Mouse (Mus musculus): Measurements from ENCODE around the gene Tenm4. TPM values are rescaled to one million over a fixed set of nuclear protein-coding genes. Genes with fewer than 3 reads are reported as not detected.

Gene Tenm4
- polyA plus RNA-seq, 1 experiment from 2014 or later: 45.8 TPM

DNA sequence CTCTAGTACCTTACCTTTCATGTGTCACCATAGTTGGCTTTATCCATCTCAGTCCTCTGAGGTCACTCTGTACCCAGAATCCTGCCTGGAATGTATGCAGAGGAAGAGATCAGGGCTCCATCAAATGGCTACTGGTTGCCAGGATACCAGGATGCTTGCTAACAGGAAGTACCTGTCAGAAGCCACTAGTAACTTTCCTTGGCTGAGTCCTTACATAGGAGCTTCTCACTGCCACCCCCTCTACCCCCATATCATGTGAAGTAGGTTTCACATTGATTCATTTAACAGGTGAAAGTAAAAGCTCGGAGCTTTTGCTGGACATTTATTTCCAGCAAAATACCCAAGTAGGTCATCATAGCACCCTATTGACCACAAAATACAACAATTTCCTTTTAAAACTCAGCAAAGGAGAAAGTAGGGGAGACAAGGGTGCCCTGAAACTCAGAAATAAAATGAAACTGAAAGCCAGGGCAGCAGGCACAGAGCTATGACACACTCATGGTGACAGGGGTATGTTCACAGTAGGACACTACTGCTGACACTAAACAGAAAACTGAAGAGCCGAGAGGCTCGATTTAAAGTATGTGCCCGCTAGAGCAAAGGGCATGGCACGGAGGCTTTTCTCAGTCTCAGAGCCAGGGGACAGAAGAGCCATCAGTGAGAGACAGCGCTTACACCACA, 647.3 kb downstream of the Tenm4 start:
- H3K9ac ChIP-seq (replicated peaks): no peak overlapping the region
- H3K4me2 ChIP-seq: no peak overlapping the region
- H3K4me1 ChIP-seq (replicated peaks): peaks cover 49% of the 10 kb centered on the region
- peaks cover 14% of the 10 kb centered on the region; the same call in 1 of the 2 replicates for H3K36me3 ChIP-seq
- 0 out of 2 replicates have a peak overlapping the region, but pooled peaks have one; percentile 50 for H3K27ac ChIP-seq
- 90% methylated on average over 6 of the region's 6 CpGs for WGBS
- no peak overlapping the region for H3K4me3 ChIP-seq (replicated peaks)
- no peak for ATAC-seq (ENCODE audit: insufficient number of reproducible peaks, insufficient read depth, low FRiP score, low TSS enrichment, low read depth)
- H3K27me3 ChIP-seq: no peaks in the 10 kb centered on the region; the same call in none of the 2 replicates
- H3K9me3 ChIP-seq: no peaks in the 10 kb centered on the region

DNA sequence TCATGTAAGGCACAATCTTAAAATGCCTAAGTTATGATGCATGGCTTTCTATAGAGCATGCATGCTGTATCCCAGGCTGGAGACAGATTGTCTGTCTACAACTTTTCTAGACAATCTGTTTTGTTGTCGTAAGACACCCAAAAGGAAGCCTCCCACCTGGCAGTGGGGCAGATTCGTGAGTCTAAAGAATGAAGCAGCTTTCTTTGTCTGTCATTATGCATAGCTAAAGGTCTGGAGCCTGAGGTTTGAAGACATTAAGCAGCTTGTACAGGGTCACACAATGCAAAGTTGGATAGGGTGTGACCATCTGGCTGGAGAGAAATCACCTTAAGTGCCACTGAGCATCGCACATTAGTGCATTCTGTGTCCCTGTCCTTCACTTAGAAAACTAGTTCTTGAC, 648.5 kb downstream of the Tenm4 start:
- Histone ChIP-seq H3K9ac (replicated peaks) (no peak overlapping the region), H3K27me3 (no peaks in the 10 kb centered on the region; the same call in none of the 2 replicates), H3K4me2 (no peak overlapping the region), H3K27ac (peak overlapping the region; percentile 50; the same call in 1 of the 2 replicates), H3K36me3 (peaks cover 25% of the 10 kb centered on the region), H3K9me3 (no peaks in the 10 kb centered on the region), H3K4me1 (replicated peaks) (peaks cover 38% of the 10 kb centered on the region), H3K4me3 (replicated peaks) (no peak overlapping the region)
- ATAC-seq (ENCODE audit: insufficient number of reproducible peaks, insufficient read depth, low FRiP score, low TSS enrichment, low read depth): no peak
- 68% methylated on average over 3 of the region's 3 CpGs for WGBS

DNA sequence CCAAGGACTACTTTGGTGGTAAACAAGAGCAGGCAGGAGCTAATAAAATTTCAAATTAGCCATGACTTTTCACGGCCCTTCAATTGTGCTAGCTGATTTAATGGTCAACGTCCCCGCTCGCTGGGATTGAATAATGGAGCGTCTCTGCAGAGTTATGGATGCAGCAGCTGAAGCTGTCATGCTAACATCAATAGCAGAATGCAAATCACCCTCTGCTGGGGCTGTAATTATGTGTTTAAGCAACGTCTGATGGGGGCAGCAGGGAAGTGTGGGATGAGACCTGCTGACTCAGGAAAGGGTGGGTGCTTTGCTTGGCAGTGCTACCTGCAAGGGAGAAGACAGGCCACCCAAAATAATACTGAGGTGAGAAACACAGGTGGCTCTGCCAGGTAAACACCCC, 649.3 kb downstream of the Tenm4 start:
- no peaks in the 10 kb centered on the region; the same call in none of the 2 replicates for H3K27me3 ChIP-seq
- no peak overlapping the region for H3K9ac ChIP-seq (replicated peaks)
- no peak overlapping the region for H3K27ac ChIP-seq
- WGBS: 19% methylated on average over 6 of the region's 6 CpGs
- H3K4me2 ChIP-seq: no peak overlapping the region
- peaks cover 33% of the 10 kb centered on the region for H3K4me1 ChIP-seq (replicated peaks)
- no peak overlapping the region for H3K4me3 ChIP-seq (replicated peaks)
- H3K9me3 ChIP-seq: no peaks in the 10 kb centered on the region
- peaks cover 33% of the 10 kb centered on the region for H3K36me3 ChIP-seq
- no peak for ATAC-seq (ENCODE audit: insufficient number of reproducible peaks, insufficient read depth, low FRiP score, low TSS enrichment, low read depth)

DNA sequence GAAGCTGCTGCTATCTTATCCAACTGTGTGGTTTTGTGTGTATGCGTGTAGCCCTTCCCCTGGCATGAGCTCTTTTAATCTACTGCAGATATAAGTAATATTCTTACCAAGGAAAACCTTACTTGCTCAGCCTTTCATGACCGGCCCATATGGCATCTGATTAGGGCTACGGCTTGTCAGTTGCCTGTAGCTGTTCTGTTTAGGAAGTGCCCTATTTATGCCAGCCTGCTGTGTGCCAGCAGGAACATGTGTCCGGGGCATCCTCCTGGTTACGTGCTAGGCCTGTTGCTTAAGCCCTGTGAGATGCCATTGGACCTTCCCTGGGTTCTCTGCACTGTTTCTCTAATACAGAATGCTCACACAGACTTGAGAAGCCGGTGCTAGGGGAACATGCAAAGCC, 655.1 kb downstream of the Tenm4 start:
- Histone ChIP-seq H3K9ac (replicated peaks) (no peak overlapping the region), H3K9me3 (no peaks in the 10 kb centered on the region), H3K27me3 (no peaks in the 10 kb centered on the region; the same call in none of the 2 replicates), H3K27ac (no peak overlapping the region), H3K36me3 (peaks cover 60% of the 10 kb centered on the region), H3K4me1 (replicated peaks) (no peaks in the 10 kb centered on the region), H3K4me2 (no peak overlapping the region), H3K4me3 (replicated peaks) (no peak overlapping the region)
- ATAC-seq (ENCODE audit: insufficient number of reproducible peaks, insufficient read depth, low FRiP score, low TSS enrichment, low read depth): no peak
- WGBS: 92% methylated on average over 6 of the region's 6 CpGs

DNA sequence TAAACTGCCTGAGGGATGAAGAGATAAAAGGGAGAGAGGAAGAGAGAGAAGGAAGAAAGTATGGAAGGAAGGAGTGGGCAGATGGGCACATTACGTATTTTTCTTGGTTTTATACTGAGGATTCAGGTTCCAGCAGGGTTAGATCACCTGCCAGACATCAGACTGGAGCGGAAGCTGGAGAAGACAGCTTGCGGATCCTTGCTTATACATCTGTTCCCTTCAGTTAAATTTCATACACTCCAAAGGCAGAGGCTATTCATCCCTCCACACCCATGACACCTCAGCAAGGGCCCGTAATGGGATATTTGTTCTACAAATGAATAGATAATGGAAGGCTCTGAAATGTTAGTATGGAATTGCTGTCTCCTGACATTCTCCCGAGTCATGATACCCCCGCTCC, 655.6 kb downstream of the Tenm4 start:
- H3K4me2 ChIP-seq: no peak overlapping the region
- no peak overlapping the region for H3K4me3 ChIP-seq (replicated peaks)
- H3K36me3 ChIP-seq: peaks cover 60% of the 10 kb centered on the region
- H3K27ac ChIP-seq: no peak overlapping the region
- no peaks in the 10 kb centered on the region; the same call in none of the 2 replicates for H3K27me3 ChIP-seq
- ATAC-seq (ENCODE audit: insufficient number of reproducible peaks, insufficient read depth, low FRiP score, low TSS enrichment, low read depth): no peak
- 91% methylated on average over 6 of the region's 6 CpGs for WGBS
- no peaks in the 10 kb centered on the region for H3K9me3 ChIP-seq
- no peak overlapping the region for H3K9ac ChIP-seq (replicated peaks)
- H3K4me1 ChIP-seq (replicated peaks): no peaks in the 10 kb centered on the region

DNA sequence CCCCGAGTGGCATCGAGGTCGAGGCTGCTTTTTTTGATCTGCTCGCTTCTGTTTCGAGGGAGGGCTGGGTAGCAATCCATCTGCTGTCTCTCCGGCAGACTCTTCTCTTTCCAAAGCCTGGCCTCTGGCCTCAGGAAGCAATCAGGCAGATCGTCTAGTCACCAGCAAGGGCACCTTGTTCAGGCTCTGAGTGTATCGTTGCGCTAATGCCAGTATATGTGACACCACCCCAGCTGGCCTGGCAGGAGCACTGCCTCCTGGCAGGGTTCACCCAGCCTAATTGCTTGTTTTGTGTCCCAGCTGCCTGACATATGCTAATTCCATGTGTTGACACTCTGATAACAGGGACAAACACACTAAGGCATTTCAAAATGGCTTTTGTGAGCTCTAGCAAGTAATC, 661.5 kb downstream of the Tenm4 start:
- H3K9ac ChIP-seq (replicated peaks): no peak overlapping the region
- peaks cover 43% of the 10 kb centered on the region for H3K36me3 ChIP-seq
- H3K4me1 ChIP-seq (replicated peaks): peaks cover 22% of the 10 kb centered on the region
- no peaks in the 10 kb centered on the region; the same call in 1 of the 2 replicates for H3K27me3 ChIP-seq
- no peak overlapping the region for H3K4me3 ChIP-seq (replicated peaks)
- WGBS: 11% methylated on average over 9 of the region's 9 CpGs
- H3K9me3 ChIP-seq: no peaks in the 10 kb centered on the region
- H3K4me2 ChIP-seq: no peak overlapping the region
- H3K27ac ChIP-seq: no peak overlapping the region
- no peak for ATAC-seq (ENCODE audit: insufficient number of reproducible peaks, insufficient read depth, low FRiP score, low TSS enrichment, low read depth)

DNA sequence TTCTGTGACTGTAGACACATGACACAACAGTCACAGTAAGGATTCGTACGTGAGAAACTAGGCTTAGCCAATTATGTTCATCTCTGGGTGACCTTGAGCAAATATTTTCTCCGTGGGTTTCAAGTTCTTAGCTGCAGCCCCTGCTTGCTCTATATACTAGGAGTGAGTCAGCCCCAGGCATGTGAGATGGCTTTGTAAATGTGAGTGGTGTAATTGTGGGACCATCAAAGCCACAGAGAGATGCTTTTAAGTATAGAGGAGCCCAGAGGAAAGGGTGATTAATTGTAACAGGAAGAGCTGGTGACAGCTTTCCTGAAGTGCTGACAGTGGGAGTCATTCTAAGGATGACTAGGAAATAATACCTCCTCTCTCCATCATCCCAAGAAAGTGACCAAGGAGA, 662.0 kb downstream of the Tenm4 start:
- WGBS: 41% methylated on average over 3 of the region's 3 CpGs

DNA sequence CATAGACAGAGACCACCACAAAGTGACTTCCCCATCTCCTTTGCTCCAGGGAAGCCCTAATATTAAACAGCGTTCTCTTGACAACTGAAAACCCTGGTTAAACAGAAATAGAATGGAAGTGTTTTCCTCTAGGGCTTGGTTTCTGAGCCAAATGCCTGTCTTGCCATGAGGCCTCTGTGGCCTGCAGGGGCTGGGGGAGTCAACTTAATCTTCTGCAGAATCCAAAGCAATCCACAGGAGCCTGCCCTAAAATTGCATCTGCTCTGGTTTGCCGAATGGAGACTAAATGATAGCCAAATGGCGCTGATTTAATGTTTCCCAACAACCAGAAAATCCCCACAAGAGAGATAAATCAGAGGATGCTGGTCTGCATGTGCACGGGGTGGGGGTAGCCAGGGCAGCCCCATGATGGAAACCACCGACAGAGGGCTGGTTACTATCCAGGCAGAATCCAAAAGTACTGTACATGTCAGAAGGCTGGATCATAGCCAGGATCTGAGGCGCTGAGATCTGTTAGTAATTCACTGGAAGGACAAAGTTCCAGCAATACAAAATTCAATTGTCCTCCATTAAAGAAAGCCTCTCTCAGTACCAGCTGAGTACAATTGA, 663.7 kb downstream of the Tenm4 start:
- no peaks in the 10 kb centered on the region for H3K9me3 ChIP-seq
- H3K4me2 ChIP-seq: no peak overlapping the region
- H3K36me3 ChIP-seq: peaks cover 54% of the 10 kb centered on the region
- ATAC-seq (ENCODE audit: insufficient number of reproducible peaks, insufficient read depth, low FRiP score, low TSS enrichment, low read depth): peak; percentile 89; the same call in 1 of the 2 replicates
- no peak overlapping the region for H3K9ac ChIP-seq (replicated peaks)
- peak overlapping the region; percentile 62 for H3K27ac ChIP-seq
- WGBS: 42% methylated on average over 6 of the region's 6 CpGs
- no peak overlapping the region for H3K4me3 ChIP-seq (replicated peaks)
- no peaks in the 10 kb centered on the region; the same call in 1 of the 2 replicates for H3K27me3 ChIP-seq
- H3K4me1 ChIP-seq (replicated peaks): peaks cover 22% of the 10 kb centered on the region

More for the DNA sequence above, 662.0 kb downstream of the Tenm4 start:
- no peaks in the 10 kb centered on the region for H3K9me3 ChIP-seq
- peaks cover 42% of the 10 kb centered on the region for H3K36me3 ChIP-seq
- H3K4me3 ChIP-seq (replicated peaks): no peak overlapping the region
- no peaks in the 10 kb centered on the region; the same call in 1 of the 2 replicates for H3K27me3 ChIP-seq
- H3K4me2 ChIP-seq: no peak overlapping the region
- no peak overlapping the region for H3K9ac ChIP-seq (replicated peaks)
- H3K27ac ChIP-seq: no peak overlapping the region
- peaks cover 22% of the 10 kb centered on the region for H3K4me1 ChIP-seq (replicated peaks)
- no peak for ATAC-seq (ENCODE audit: insufficient number of reproducible peaks, insufficient read depth, low FRiP score, low TSS enrichment, low read depth)

DNA sequence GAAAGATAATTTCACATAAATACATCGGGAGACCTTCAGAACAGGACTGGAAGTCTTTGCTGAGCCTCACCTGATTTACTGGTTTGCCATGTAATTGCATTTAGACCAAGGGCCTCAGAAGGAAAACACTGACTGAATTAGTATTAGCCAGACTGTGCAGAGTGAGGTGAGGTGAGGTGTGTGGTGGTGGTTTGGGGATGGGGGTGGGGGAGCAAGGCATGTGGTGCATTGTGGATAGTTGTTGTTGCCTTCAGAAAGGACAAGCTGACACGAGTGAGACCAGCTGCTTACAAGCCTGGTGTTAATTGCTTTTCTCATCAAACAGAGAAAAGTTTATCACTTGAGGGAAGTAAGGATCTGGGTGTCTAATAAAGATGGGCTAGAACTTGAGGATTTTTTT, 664.3 kb downstream of the Tenm4 start:
- H3K4me2 ChIP-seq: no peak overlapping the region
- peaks cover 53% of the 10 kb centered on the region for H3K36me3 ChIP-seq
- no peak overlapping the region for H3K4me3 ChIP-seq (replicated peaks)
- H3K27ac ChIP-seq: peak overlapping the region; percentile 62
- peak; percentile 43; the same call in 1 of the 2 replicates for ATAC-seq (ENCODE audit: insufficient number of reproducible peaks, insufficient read depth, low FRiP score, low TSS enrichment, low read depth)
- no peaks in the 10 kb centered on the region for H3K9me3 ChIP-seq
- H3K27me3 ChIP-seq: no peaks in the 10 kb centered on the region; the same call in 1 of the 2 replicates
- no peak overlapping the region for H3K9ac ChIP-seq (replicated peaks)
- WGBS: 31% methylated on average over 2 of the region's 2 CpGs
- H3K4me1 ChIP-seq (replicated peaks): peaks cover 22% of the 10 kb centered on the region

DNA sequence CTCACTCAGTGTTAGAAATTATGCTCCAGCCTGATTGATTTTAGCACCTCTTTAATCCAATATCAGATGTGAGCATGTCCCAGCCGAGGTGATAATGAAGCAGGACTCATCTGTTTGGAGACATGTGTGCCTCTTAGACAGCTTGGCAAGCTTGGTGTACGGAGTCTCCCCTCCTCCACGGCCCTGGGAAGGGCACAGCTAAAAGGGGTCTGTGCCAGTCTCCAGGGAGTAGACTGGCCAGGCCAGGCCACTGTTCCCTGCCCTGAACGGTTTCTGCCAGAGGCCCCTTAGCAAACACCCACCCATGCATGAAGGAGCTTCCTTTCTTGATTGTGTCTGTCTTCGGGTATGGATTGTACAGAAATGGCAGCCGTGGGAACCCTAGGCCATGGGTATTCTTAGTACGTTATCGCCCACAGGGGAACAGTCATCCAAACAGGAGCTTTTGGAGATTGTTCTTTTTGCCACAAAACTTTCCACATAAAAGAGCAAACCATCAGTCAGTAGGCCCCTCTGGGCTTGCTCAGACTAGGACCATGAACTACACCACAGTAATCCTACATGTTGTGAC, 667.3 kb downstream of the Tenm4 start:
- H3K27me3 ChIP-seq: no peaks in the 10 kb centered on the region
- no peak for ATAC-seq (ENCODE audit: insufficient number of reproducible peaks, insufficient read depth, low FRiP score, low TSS enrichment, low read depth)
- no peak overlapping the region for H3K4me2 ChIP-seq
- H3K27ac ChIP-seq: no peak overlapping the region
- no peak overlapping the region for H3K9ac ChIP-seq (replicated peaks)
- peaks cover 46% of the 10 kb centered on the region for H3K36me3 ChIP-seq
- WGBS: 88% methylated on average over 8 of the region's 8 CpGs
- no peak overlapping the region for H3K4me3 ChIP-seq (replicated peaks)
- H3K9me3 ChIP-seq: no peaks in the 10 kb centered on the region
- peaks cover 19% of the 10 kb centered on the region for H3K4me1 ChIP-seq (replicated peaks)

DNA sequence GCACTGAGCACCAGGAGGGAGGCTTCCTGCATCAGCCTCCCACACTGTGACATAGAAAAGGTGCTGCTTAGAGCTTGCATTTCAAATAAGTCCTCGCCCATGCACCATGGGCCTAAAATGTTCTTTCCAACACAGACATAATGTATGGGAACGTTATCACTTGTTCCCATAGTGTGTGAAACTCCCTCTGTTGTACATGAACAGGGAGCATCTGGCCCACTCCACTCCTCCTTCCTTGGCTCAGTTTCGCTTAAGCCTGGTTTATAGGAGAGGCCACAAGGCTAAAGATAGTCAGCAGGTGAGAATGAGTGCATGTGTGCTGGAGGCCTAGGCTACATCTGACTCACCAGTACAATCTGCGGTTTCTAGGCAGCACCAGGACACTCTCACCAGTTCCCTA, 667.9 kb downstream of the Tenm4 start:
- no peak for ATAC-seq (ENCODE audit: insufficient number of reproducible peaks, insufficient read depth, low FRiP score, low TSS enrichment, low read depth)
- WGBS: 90% methylated on average over 4 of the region's 4 CpGs
- no peaks in the 10 kb centered on the region for H3K27me3 ChIP-seq
- no peak overlapping the region for H3K27ac ChIP-seq
- H3K9ac ChIP-seq (replicated peaks): no peak overlapping the region
- peaks cover 19% of the 10 kb centered on the region for H3K4me1 ChIP-seq (replicated peaks)
- no peaks in the 10 kb centered on the region for H3K9me3 ChIP-seq
- H3K4me3 ChIP-seq (replicated peaks): no peak overlapping the region
- H3K36me3 ChIP-seq: peaks cover 48% of the 10 kb centered on the region
- no peak overlapping the region for H3K4me2 ChIP-seq
